In the genomic region with DNA sequence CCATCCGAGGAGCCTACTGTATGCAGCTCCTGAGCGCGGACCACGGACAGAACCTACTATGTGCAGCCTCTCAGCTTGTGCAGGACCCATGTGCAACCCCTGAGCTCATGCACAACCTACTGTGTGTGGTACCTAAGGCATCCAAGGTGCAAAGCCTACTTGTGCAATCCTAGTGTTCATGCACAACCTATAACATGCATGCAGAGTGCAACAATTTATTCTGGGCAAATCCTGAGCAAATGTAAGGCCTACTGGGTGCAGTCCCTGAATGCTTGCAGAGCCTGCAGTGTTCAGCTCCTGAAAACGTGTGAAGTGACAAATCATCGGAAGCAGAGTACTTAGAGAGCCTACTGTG, we compare ENCODE assay signal across 7 mouse cellular contexts. TPM values are rescaled to one million over a fixed set of nuclear protein-coding genes. Genes with fewer than 3 reads are reported as not detected.
DNase-seq lines count a peak whose midpoint lies in the region; ATAC-seq and TF ChIP-seq lines count a peak whose summit lies in the region.

No protein-coding gene starts in this region.

- no peak for TF ChIP-seq CTCF in lung, postnatal 0 days (IDR thresholded peaks at IDR 0.05)
- no peak for TF ChIP-seq CTCF in forebrain, postnatal 0 days (IDR thresholded peaks at IDR 0.05; ENCODE audit: low read depth)
- no peak for TF ChIP-seq CTCF in liver, embryonic 14.5 days (IDR thresholded peaks at IDR 0.05; ENCODE audit: low read depth)

- H3K9me3 ChIP-seq in lung, postnatal 0 days (ENCODE audit: low read length) = no peaks in the 10 kb centered on the region
- H3K9me3 ChIP-seq in forebrain, postnatal 0 days (ENCODE audit: low read length) = no peaks in the 10 kb centered on the region
- no peaks in the 10 kb centered on the region for H3K9me3 ChIP-seq in liver, embryonic 14.5 days (ENCODE audit: control insufficient read depth, low read length)

- TF ChIP-seq EP300 in lung, postnatal 0 days (IDR thresholded peaks at IDR 0.05) = no peak
- no peak for TF ChIP-seq EP300 in liver, embryonic 14.5 days (IDR thresholded peaks at IDR 0.05; ENCODE audit: low read depth)

- 0 out of 2 replicates have a peak overlapping the region, but pooled peaks have one; percentile 23 for H3K4me3 ChIP-seq in lung, postnatal 0 days (ENCODE audit: low read depth, low read length)
- H3K4me3 ChIP-seq in forebrain, postnatal 0 days (ENCODE audit: low read depth, low read length) = no peak overlapping the region
- no peak overlapping the region for H3K4me3 ChIP-seq in liver, embryonic 14.5 days (ENCODE audit: insufficient read depth in 1 of 2, low read depth in 2 of 2, low read length in 2 of 2)

- no peaks in the 10 kb centered on the region for H3K27me3 ChIP-seq in lung, postnatal 0 days (replicated peaks; ENCODE audit: insufficient read depth, low read length)
- H3K27me3 ChIP-seq in forebrain, postnatal 0 days (ENCODE audit: insufficient read depth, low read length) = peaks cover 31% of the 10 kb centered on the region
- H3K27me3 ChIP-seq in liver, embryonic 14.5 days (ENCODE audit: control insufficient read depth, insufficient read depth, low read length) = peaks cover 67% of the 10 kb centered on the region

- intact Hi-C loops in gastrocnemius, postnatal 14 days (cut with DNase I; ENCODE audit: low total_unique reads) = no loop called here

- WGBS in lung, postnatal 0 days = 12% methylated on average over 6 of the region's 6 CpGs
- 12% methylated on average over 6 of the region's 6 CpGs for WGBS in forebrain, postnatal 0 days
- WGBS in liver, embryonic 14.5 days (ENCODE audit: insufficient replicate concordance) = 19% methylated on average over 6 of the region's 6 CpGs

- DNase-seq in lung, postnatal 0 days (ENCODE audit: low spot score) = no peak
- DNase-seq in lung, postnatal 14 days = no peak
- no peak for DNase-seq in forebrain, postnatal 0 days
- no peak for DNase-seq in liver, embryonic 14.5 days (ENCODE audit: low read depth in 3 of 3, low spot score in 3 of 3)
- no peak for DNase-seq in frontal cortex, postnatal 10 days (ENCODE audit: low spot score in 2 of 2)
- no peak for DNase-seq in retina, postnatal 1 day
- DNase-seq in gastrocnemius, postnatal 14 days = no peak

- H3K36me3 ChIP-seq in lung, postnatal 0 days (ENCODE audit: insufficient read depth, low read length) = no peaks in the 10 kb centered on the region
- H3K36me3 ChIP-seq in forebrain, postnatal 0 days (ENCODE audit: insufficient read depth) = no peaks in the 10 kb centered on the region
- no peaks in the 10 kb centered on the region for H3K36me3 ChIP-seq in liver, embryonic 14.5 days (replicated peaks; ENCODE audit: control insufficient read depth, insufficient read depth, low read depth)

- peaks cover 68% of the 10 kb centered on the region for H3K4me1 ChIP-seq in lung, postnatal 0 days (ENCODE audit: insufficient read depth, low read depth, low read length)
- peaks cover 16% of the 10 kb centered on the region for H3K4me1 ChIP-seq in forebrain, postnatal 0 days (ENCODE audit: insufficient read depth)
- H3K4me1 ChIP-seq in liver, embryonic 14.5 days (replicated peaks; ENCODE audit: control insufficient read depth in 2 of 2, insufficient read depth in 2 of 2, low read length in 1 of 2) = peaks cover 9 to 20% of the 10 kb centered on the region in 2 experiments

- no peak overlapping the region for H3K9ac ChIP-seq in lung, postnatal 0 days (replicated peaks; ENCODE audit: low read depth)
- no peak overlapping the region for H3K9ac ChIP-seq in forebrain, postnatal 0 days
- no peak overlapping the region for H3K9ac ChIP-seq in liver, embryonic 14.5 days (replicated peaks)

- no peak for ATAC-seq in lung, postnatal 0 days
- no peak for ATAC-seq in forebrain, postnatal 0 days
- ATAC-seq in liver, embryonic 14.5 days (ENCODE audit: insufficient read depth) = no peak

- H3K27ac ChIP-seq in lung, postnatal 0 days (ENCODE audit: low read length) = no peak overlapping the region
- no peak overlapping the region for H3K27ac ChIP-seq in forebrain, postnatal 0 days (ENCODE audit: low read depth, low read length)
- no peak overlapping the region for H3K27ac ChIP-seq in liver, embryonic 14.5 days

- H3K4me2 ChIP-seq in lung, postnatal 0 days (replicated peaks; ENCODE audit: low read depth, low read length) = peak overlapping the region; percentile 73
- H3K4me2 ChIP-seq in forebrain, postnatal 0 days (ENCODE audit: low read depth) = 0 out of 2 replicates have a peak overlapping the region, but pooled peaks have one; percentile 44
- H3K4me2 ChIP-seq in liver, embryonic 14.5 days (ENCODE audit: low read depth) = peak overlapping the region; percentile 44; the same call in 1 of the 2 replicates

RNA-seq across cellular contexts. Expression of a gene that starts 6.9 kb away (rescaled TPM):
- 131 and 145 TPM in 2 replicates for polyA plus RNA-seq in lung, postnatal 0 days (2015; fragmentation: Nextera tagmentation; extraction: Ambion mirVana)
- 5.0 and 5.8 TPM in 2 replicates for total RNA-seq in forebrain, postnatal 0 days (2014; rRNA removed)
- 6.5 and 7.7 TPM in 2 replicates for polyA plus RNA-seq in forebrain, postnatal 0 days (2015; fragmentation: Nextera tagmentation; extraction: Ambion mirVana)
- 1.3 and 1.9 TPM in 2 replicates for polyA plus RNA-seq in liver, embryonic 14.5 days (2012; rRNA removed)
- 2.0 and 2.7 TPM in 2 replicates for polyA plus RNA-seq in liver, embryonic 14.5 days (2014; fragmentation: Nextera tagmentation; extraction: Ambion mirVana)
- total RNA-seq in gastrocnemius, postnatal 14 days (2021) = 10 to 100 TPM; 21.5 to 28.7 TPM

RNA-seq across cellular contexts. Expression of a gene that starts 18.7 kb away (rescaled TPM):
- polyA plus RNA-seq in lung, postnatal 0 days (2015; fragmentation: Nextera tagmentation; extraction: Ambion mirVana) = 6.9 and 7.3 TPM in 2 replicates
- 46.1 and 46.5 TPM in 2 replicates for total RNA-seq in forebrain, postnatal 0 days (2014; rRNA removed)
- 22.1 and 24.5 TPM in 2 replicates for polyA plus RNA-seq in forebrain, postnatal 0 days (2015; fragmentation: Nextera tagmentation; extraction: Ambion mirVana)
- 9.5 and 11.3 TPM in 2 replicates for polyA plus RNA-seq in liver, embryonic 14.5 days (2012; rRNA removed)
- 2.8 and 3.2 TPM in 2 replicates for polyA plus RNA-seq in liver, embryonic 14.5 days (2014; fragmentation: Nextera tagmentation; extraction: Ambion mirVana)
- 10 to 100 TPM in 1 of 2 experiments, 1 to 10 TPM in 1; 9.4 to 14.3 TPM for total RNA-seq in gastrocnemius, postnatal 14 days (2021)

RNA-seq across cellular contexts. Expression of a gene that starts 36.0 kb away (rescaled TPM):
- polyA plus RNA-seq in lung, postnatal 0 days (2015; fragmentation: Nextera tagmentation; extraction: Ambion mirVana) = 211 and 233 TPM in 2 replicates
- 214 and 233 TPM in 2 replicates for total RNA-seq in forebrain, postnatal 0 days (2014; rRNA removed)
- 381 and 448 TPM in 2 replicates for polyA plus RNA-seq in forebrain, postnatal 0 days (2015; fragmentation: Nextera tagmentation; extraction: Ambion mirVana)
- 114 and 145 TPM in 2 replicates for polyA plus RNA-seq in liver, embryonic 14.5 days (2012; rRNA removed)
- 201 and 208 TPM in 2 replicates for polyA plus RNA-seq in liver, embryonic 14.5 days (2014; fragmentation: Nextera tagmentation; extraction: Ambion mirVana)
- total RNA-seq in gastrocnemius, postnatal 14 days (2021) = 100 to 1,000 TPM; 114 to 125 TPM

Comparison
In these comparisons a context has a peak if more than half of its experiments do, and no peak if none do; other contexts are left out.
1. RNA of a gene that starts 6.9 kb away (polyA plus RNA-seq): 131 to 145 TPM in lung, postnatal 0 days; 6.5 to 7.7 TPM in forebrain, postnatal 0 days and 1.3 to 2.7 TPM in liver, embryonic 14.5 days; every median in the first group is over 10 times any median in the second.
2. Peak in every context shown above with its lines, with median percentiles within 50 percentile points of each other: H3K4me2 ChIP-seq.